Mouse (Mus musculus): ENCODE results near the gene Aco2. TPM values are rescaled to one million over a fixed set of nuclear protein-coding genes. Genes with fewer than 3 reads are reported as not detected.

Aco2 gene
- polyA plus RNA-seq, 1 experiment from 2014 or later, result 171 TPM

DNA sequence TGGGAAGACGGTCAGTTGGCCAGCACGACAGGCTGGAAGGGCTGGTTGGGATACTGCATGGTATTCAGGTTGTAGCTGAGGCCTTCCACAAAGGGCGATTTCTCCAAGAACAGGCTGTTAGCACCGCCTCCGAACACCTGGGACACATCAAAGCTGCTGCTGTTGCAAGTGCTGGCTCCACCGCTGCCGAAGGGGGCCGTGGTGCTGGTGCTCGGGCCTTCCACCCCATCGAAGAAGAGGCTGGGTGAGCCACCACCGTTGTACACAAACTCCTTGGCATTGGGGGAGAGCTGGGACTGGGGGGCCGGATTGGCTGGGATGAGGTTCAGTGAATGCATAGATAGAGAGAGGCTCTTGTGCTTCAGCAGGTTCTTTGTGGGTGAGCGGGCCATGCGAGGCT, 21.4 kb upstream of the Aco2 start:
- H3K9me3 ChIP-seq (ENCODE audit: control insufficient read depth, low read length), result no peaks in the 10 kb centered on the region
- no peaks in the 10 kb centered on the region for H3K27me3 ChIP-seq (ENCODE audit: control insufficient read depth, insufficient read depth, low read length)
- H3K4me1 ChIP-seq (replicated peaks; ENCODE audit: control insufficient read depth, insufficient read depth, low read length), result peaks cover under 1% of the 10 kb centered on the region; the same call in 1 of the 2 replicates
- peaks cover 6% of the 10 kb centered on the region; the same call in 1 of the 2 replicates for H3K36me3 ChIP-seq (ENCODE audit: control insufficient read depth, insufficient read depth, low read length)
- ATAC-seq (replicated peaks; ENCODE audit: low FRiP score) (no peak), DNase-seq (ENCODE audit: low spot score) (no peak)
- WGBS, result 89% methylated on average over 14 of the region's 14 CpGs
- H3K9ac ChIP-seq (ENCODE audit: low read length), result no peak overlapping the region
- H3K27ac ChIP-seq (ENCODE audit: low read depth, low read length), result no peak overlapping the region
- H3K4me2 ChIP-seq (ENCODE audit: low read depth, low read length, severe bottlenecking), result no peak overlapping the region
- H3K4me3 ChIP-seq (ENCODE audit: low read depth, low read length), result no peak overlapping the region

DNA sequence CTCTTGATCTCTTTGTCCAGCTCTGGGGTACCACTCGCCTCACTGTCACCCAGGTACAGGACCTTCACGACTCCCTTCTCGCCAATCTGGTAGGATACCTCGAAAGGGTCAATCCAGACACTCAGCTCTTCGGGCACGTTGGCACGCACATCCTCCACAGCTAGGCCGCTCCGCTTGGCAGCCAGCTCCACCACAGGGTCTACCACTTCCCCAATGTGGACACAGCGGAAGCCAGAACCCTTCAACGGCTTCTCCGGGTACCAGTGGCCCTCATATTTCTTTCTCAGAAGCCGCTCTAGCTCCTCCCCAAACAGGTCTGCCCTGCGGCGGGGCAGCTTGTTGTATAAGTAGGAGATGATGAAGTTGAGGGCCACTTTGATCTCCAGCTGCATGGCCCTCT, 20.7 kb upstream of the Aco2 start:
- Histone ChIP-seq H3K4me2 (ENCODE audit: low read depth, low read length, severe bottlenecking) (no peak overlapping the region), H3K27ac (ENCODE audit: low read depth, low read length) (no peak overlapping the region), H3K9me3 (ENCODE audit: control insufficient read depth, low read length) (no peaks in the 10 kb centered on the region), H3K4me3 (ENCODE audit: low read depth, low read length) (no peak overlapping the region), H3K9ac (ENCODE audit: low read length) (no peak overlapping the region), H3K4me1 (replicated peaks; ENCODE audit: control insufficient read depth, insufficient read depth, low read length) (peaks cover 2% of the 10 kb centered on the region; the same call in 1 of the 2 replicates), H3K27me3 (ENCODE audit: control insufficient read depth, insufficient read depth, low read length) (no peaks in the 10 kb centered on the region), H3K36me3 (ENCODE audit: control insufficient read depth, insufficient read depth, low read length) (peaks cover 6% of the 10 kb centered on the region; the same call in 1 of the 2 replicates)
- ATAC-seq (replicated peaks; ENCODE audit: low FRiP score), result no peak
- 95% methylated on average over 15 of the region's 15 CpGs for whole genome bisulfite sequencing
- no peak for DNase-seq (ENCODE audit: low spot score)

DNA sequence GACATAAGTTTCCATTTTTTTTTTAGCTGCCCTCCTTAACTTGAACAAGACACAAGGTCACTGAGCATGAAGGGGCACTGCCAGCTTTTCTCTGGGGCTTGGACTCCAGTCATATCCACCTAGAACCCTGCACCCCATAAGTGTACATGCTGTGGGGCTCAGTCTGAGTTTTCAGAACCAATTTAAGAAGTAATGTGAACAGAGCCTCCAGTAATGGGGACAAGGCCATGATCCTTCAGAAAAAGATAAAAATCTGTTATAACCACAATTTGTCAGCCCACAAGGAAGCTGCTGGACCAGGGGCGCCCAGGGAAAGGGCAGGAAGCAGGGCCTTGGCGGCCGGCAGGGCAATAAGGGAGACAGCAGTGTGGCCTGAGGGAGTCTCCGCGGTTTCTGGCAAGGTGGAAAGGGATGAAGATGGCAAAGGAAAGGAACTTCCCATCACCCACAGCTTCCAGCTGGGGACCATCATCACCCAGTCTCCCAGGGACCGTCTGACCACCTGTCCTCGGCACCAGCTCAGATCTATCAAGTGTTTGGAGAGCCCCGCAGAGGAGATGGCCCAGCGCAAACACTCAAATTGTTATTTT, 19.6 kb upstream of the Aco2 start:
- peaks cover 2% of the 10 kb centered on the region; the same call in 1 of the 2 replicates for H3K4me1 ChIP-seq (replicated peaks; ENCODE audit: control insufficient read depth, insufficient read depth, low read length)
- WGBS, result 91% methylated on average over 9 of the region's 9 CpGs
- no peak overlapping the region for H3K9ac ChIP-seq (ENCODE audit: low read length)
- no peaks in the 10 kb centered on the region for H3K9me3 ChIP-seq (ENCODE audit: control insufficient read depth, low read length)
- no peak for ATAC-seq (replicated peaks; ENCODE audit: low FRiP score)
- no peak for DNase-seq (ENCODE audit: low spot score)
- H3K27ac ChIP-seq (ENCODE audit: low read depth, low read length), result no peak overlapping the region
- no peak overlapping the region for H3K4me3 ChIP-seq (ENCODE audit: low read depth, low read length)
- no peak overlapping the region for H3K4me2 ChIP-seq (ENCODE audit: low read depth, low read length, severe bottlenecking)
- no peaks in the 10 kb centered on the region for H3K27me3 ChIP-seq (ENCODE audit: control insufficient read depth, insufficient read depth, low read length)
- H3K36me3 ChIP-seq (ENCODE audit: control insufficient read depth, insufficient read depth, low read length), result peaks cover 6% of the 10 kb centered on the region; the same call in 1 of the 2 replicates

DNA sequence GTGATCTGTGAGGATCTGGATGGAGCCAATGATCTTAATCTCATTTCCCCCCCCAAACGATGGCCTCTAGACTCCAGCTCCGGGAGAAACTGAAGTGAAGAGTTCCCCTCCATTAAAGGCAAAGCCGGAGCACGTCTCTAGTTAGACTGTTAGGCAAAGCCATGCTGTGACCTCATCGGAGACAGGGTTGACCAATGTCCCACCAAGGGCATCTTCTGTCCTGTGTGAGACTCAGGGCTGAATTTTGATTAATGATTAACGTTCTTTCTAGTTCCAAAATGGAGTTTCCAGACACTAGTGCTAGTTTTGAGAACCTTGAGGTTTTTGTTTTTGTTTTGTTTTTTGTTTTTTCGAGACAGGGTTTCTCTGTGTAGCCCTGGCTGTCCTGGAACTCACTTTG, 19.0 kb upstream of the Aco2 start:
- Histone ChIP-seq H3K9me3 (ENCODE audit: control insufficient read depth, low read length) (no peaks in the 10 kb centered on the region), H3K9ac (ENCODE audit: low read length) (no peak overlapping the region), H3K4me2 (ENCODE audit: low read depth, low read length, severe bottlenecking) (no peak overlapping the region), H3K4me3 (ENCODE audit: low read depth, low read length) (no peak overlapping the region), H3K27me3 (ENCODE audit: control insufficient read depth, insufficient read depth, low read length) (no peaks in the 10 kb centered on the region), H3K36me3 (ENCODE audit: control insufficient read depth, insufficient read depth, low read length) (peaks cover 6% of the 10 kb centered on the region; the same call in 1 of the 2 replicates), H3K4me1 (replicated peaks; ENCODE audit: control insufficient read depth, insufficient read depth, low read length) (peaks cover 2% of the 10 kb centered on the region; the same call in 1 of the 2 replicates), H3K27ac (ENCODE audit: low read depth, low read length) (no peak overlapping the region)
- WGBS, result 88% methylated on average over 7 of the region's 7 CpGs
- ATAC-seq (replicated peaks; ENCODE audit: low FRiP score) (no peak), DNase-seq (ENCODE audit: low spot score) (no peak)

DNA sequence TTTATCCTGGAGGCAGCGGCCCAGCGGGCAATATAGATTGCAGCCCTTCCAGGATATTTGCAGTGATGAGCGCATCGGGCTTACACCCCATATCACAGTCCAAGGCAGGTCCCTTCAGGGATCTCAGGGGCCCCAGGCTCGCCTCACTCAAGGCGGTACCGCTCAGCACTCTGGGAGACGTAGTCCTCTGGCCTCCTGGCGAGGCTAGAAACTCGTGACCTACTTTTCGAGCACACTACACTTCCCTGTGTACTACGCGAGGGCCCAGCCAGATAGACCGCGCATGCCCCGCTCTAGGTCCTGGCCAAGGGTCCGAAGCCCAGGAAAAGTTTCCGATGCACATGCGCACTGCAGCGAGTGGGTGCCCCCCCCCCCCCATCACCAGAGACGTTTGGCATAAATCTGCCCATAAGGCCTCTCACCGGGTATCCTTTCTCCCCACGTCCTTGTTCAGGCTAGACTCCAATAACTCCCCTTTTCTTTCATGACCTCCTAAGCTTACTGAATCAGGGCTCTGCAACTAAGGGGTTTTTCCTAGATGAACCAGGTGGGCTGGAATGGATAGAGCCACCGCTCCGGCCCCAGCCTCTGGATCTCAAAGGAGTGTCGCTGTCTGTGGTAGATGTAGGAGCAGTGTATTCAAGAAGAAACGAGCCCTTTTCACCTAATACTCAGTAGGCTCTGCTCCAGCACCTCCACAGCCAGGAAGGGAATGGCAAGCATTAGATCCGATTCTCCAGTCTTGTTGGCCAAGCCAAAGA, 15.9 kb upstream of the Aco2 start:
- Histone ChIP-seq H3K4me3 (ENCODE audit: low read depth, low read length) (peak overlapping the region; percentile 73), H3K27me3 (ENCODE audit: control insufficient read depth, insufficient read depth, low read length) (no peaks in the 10 kb centered on the region), H3K9me3 (ENCODE audit: control insufficient read depth, low read length) (no peaks in the 10 kb centered on the region), H3K27ac (ENCODE audit: low read depth, low read length) (peak overlapping the region; percentile 50; the same call in 1 of the 2 replicates), H3K4me2 (ENCODE audit: low read depth, low read length, severe bottlenecking) (peak overlapping the region; percentile 93), H3K9ac (ENCODE audit: low read length) (peak overlapping the region; percentile 71), H3K4me1 (replicated peaks; ENCODE audit: control insufficient read depth, insufficient read depth, low read length) (peaks cover 5% of the 10 kb centered on the region; the same call in 1 of the 2 replicates), H3K36me3 (ENCODE audit: control insufficient read depth, insufficient read depth, low read length) (no peaks in the 10 kb centered on the region)
- under 1% methylated on average over 28 of the region's 28 CpGs for WGBS
- DNase-seq (ENCODE audit: low spot score), result peak; percentile 93
- peak; percentile 90 for ATAC-seq (replicated peaks; ENCODE audit: low FRiP score)

DNA sequence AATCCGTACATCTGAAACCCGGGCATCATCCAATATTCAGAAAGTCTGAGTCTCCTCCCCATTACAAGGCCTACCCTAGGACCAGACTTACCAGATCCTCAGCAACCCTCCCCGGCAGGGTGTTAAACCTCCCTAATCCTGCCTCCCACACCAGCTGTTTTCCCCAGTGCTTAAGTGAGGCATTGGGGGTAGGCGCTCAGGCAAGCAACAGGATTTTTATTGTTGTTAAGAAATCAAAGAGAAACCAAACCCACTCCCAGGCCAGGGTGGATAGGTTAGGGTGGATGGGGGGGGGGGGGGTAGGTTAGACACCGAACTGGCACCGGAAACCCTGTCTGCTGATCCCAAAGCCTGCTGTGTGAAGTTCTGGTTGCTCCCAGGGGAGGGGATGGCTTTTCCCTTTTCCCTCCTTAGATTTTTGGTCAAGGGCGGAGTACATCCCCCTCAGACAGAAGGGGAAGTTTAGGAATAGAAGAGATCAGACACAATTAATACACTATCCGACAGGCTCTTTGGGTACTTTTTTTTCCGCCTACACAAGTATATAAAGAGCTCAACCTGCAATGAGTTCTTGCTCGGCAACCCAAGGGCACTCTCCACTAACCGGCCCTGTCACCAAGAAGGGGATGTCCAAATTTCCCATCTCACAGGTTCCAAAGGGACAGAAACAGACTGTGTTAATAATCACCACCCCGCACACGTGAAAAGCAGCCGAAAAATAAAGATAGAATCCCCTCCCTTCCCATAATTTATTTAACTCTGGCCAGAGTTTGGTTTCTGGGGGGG, 15.0 kb upstream of the Aco2 start:
- ATAC-seq (replicated peaks; ENCODE audit: low FRiP score) (no peak), DNase-seq (ENCODE audit: low spot score) (no peak)
- WGBS, result 0% methylated on average over 14 of the region's 14 CpGs
- no peaks in the 10 kb centered on the region for H3K27me3 ChIP-seq (ENCODE audit: control insufficient read depth, insufficient read depth, low read length)
- no peaks in the 10 kb centered on the region for H3K36me3 ChIP-seq (ENCODE audit: control insufficient read depth, insufficient read depth, low read length)
- H3K4me2 ChIP-seq (ENCODE audit: low read depth, low read length, severe bottlenecking), result peak overlapping the region; percentile 93
- H3K4me1 ChIP-seq (replicated peaks; ENCODE audit: control insufficient read depth, insufficient read depth, low read length), result peaks cover 5% of the 10 kb centered on the region; the same call in 1 of the 2 replicates
- H3K9ac ChIP-seq (ENCODE audit: low read length), result peak overlapping the region; percentile 71
- peak overlapping the region; percentile 73 for H3K4me3 ChIP-seq (ENCODE audit: low read depth, low read length)
- peak overlapping the region; percentile 74; the same call in 1 of the 2 replicates for H3K27ac ChIP-seq (ENCODE audit: low read depth, low read length)
- no peaks in the 10 kb centered on the region for H3K9me3 ChIP-seq (ENCODE audit: control insufficient read depth, low read length)

DNA sequence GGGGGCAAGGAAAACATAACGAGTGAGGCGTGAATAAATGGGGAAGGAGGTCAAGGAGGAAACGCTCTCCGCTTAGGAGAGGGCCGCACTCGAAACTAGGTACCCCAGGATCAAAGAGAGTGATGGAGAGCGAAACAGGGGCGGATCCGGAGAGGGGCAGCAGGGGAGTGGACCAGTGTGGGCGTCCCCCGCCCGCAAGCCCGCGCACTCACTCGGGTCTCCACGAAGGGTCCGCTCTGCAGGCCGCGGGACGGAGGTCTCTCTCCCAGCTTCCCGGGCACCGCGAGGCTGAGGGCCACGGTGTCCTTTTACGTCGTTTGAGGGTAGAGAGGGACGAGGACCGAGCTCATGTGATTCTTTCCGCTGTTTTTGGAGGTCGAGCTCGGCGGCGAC, 14.4 kb upstream of the Aco2 start:
- peak; percentile 40; the same call in 1 of the 2 replicates for ATAC-seq (replicated peaks; ENCODE audit: low FRiP score)
- Histone ChIP-seq H3K4me2 (ENCODE audit: low read depth, low read length, severe bottlenecking) (peak overlapping the region; percentile 93), H3K4me3 (ENCODE audit: low read depth, low read length) (peak overlapping the region; percentile 73), H3K27me3 (ENCODE audit: control insufficient read depth, insufficient read depth, low read length) (no peaks in the 10 kb centered on the region), H3K27ac (ENCODE audit: low read depth, low read length) (peak overlapping the region; percentile 74), H3K9ac (ENCODE audit: low read length) (peak overlapping the region; percentile 71), H3K4me1 (replicated peaks; ENCODE audit: control insufficient read depth, insufficient read depth, low read length) (peaks cover 5% of the 10 kb centered on the region; the same call in 1 of the 2 replicates), H3K9me3 (ENCODE audit: control insufficient read depth, low read length) (no peaks in the 10 kb centered on the region), H3K36me3 (ENCODE audit: control insufficient read depth, insufficient read depth, low read length) (no peaks in the 10 kb centered on the region)
- under 1% methylated on average over 33 of the region's 33 CpGs for WGBS
- DNase-seq (ENCODE audit: low spot score), result peak; percentile 80

DNA sequence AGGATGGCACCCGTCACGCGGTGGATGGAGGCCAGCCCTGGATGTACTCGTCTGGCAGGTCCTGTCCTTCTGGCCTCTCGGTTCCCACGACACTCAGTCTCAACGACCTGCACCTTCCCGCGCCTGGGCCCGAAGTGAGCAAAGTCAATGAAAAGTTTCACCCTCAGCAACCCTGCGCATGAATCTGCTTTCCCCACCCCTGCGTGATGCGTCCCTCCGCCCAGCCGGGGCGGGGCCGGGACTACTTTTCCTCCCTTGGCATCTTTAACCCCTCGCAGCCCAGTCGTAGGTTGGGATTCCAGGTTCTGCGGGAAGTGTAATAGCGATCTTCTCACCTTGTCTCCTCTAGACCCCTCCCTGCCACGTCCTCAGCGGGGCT, 14.0 kb upstream of the Aco2 start:
- H3K9me3 ChIP-seq (ENCODE audit: control insufficient read depth, low read length), result no peaks in the 10 kb centered on the region
- H3K4me1 ChIP-seq (replicated peaks; ENCODE audit: control insufficient read depth, insufficient read depth, low read length), result peaks cover 5% of the 10 kb centered on the region; the same call in 1 of the 2 replicates
- no peaks in the 10 kb centered on the region for H3K36me3 ChIP-seq (ENCODE audit: control insufficient read depth, insufficient read depth, low read length)
- H3K27ac ChIP-seq (ENCODE audit: low read depth, low read length), result peak overlapping the region; percentile 74
- H3K4me2 ChIP-seq (ENCODE audit: low read depth, low read length, severe bottlenecking), result peak overlapping the region; percentile 93
- peak; percentile 95 for DNase-seq (ENCODE audit: low spot score)
- peak overlapping the region; percentile 71 for H3K9ac ChIP-seq (ENCODE audit: low read length)
- WGBS, result under 1% methylated on average over 23 of the region's 23 CpGs
- H3K4me3 ChIP-seq (ENCODE audit: low read depth, low read length), result peak overlapping the region; percentile 73
- no peaks in the 10 kb centered on the region for H3K27me3 ChIP-seq (ENCODE audit: control insufficient read depth, insufficient read depth, low read length)
- ATAC-seq (replicated peaks; ENCODE audit: low FRiP score), result peak; percentile 28; the same call in 1 of the 2 replicates
